Mouse (Mus musculus) lung, embryonic 15.5 days (tissue): Measurements from ENCODE around the gene Olfr1355. TPM values are rescaled to one million over a fixed set of nuclear protein-coding genes. Genes with fewer than 3 reads are reported as not detected.
"Not testable (repeated sequence)": the region's sequence is repeated elsewhere in the genome, so short reads cannot be mapped to it uniquely, and the experiment has no call there.

Experiments
- ATAC-seq: fragments of 200-750 bp; cut with Nextera tagmentation; 2 replicates; pipeline ENCODE4 v1.8.0; 2017; ENCODE audit warnings: moderate number of reproducible peaks, borderline replicate concordance; ENCODE audit not compliant: low FRiP score, low TSS enrichment; ENCODE audit errors: extremely low read depth
- H3K27ac ChIP-seq: fragments of 300-500 bp; sonication (generic); 2 replicates; pipeline ENCODE4 v1.5.1; 2015; ENCODE audit warnings: moderate library complexity, mild to moderate bottlenecking, inconsistent platforms
- H3K27me3 ChIP-seq: fragments of 300-500 bp; sonication (generic); 2 replicates; pipeline ENCODE4 v1.6.1; 2015; ENCODE audit warnings: inconsistent platforms
- H3K36me3 ChIP-seq: fragments of 300-500 bp; sonication (generic); 2 replicates; pipeline ENCODE4 v1.6.1; 2015; ENCODE audit warnings: inconsistent platforms
- H3K4me1 ChIP-seq: fragments of 300-500 bp; sonication (generic); 2 replicates; pipeline ENCODE4 v1.6.1; 2015; ENCODE audit warnings: inconsistent platforms
- H3K4me2 ChIP-seq: fragments of 300-500 bp; sonication (generic); 2 replicates; pipeline ENCODE4 v1.6.1; 2015; ENCODE audit warnings: inconsistent platforms, mild to moderate bottlenecking, moderate library complexity
- H3K4me3 ChIP-seq: fragments of 300-500 bp; sonication (generic); 2 replicates; pipeline ENCODE4 v1.5.1; 2015; ENCODE audit warnings: mild to moderate bottlenecking, inconsistent platforms
- H3K9ac ChIP-seq: fragments of 300-500 bp; sonication (generic); 2 replicates; pipeline ENCODE4 v1.6.1; 2015; ENCODE audit warnings: inconsistent platforms
- H3K9me3 ChIP-seq: fragments of 300-500 bp; sonication (generic); 2 replicates; pipeline ENCODE4 v1.6.1; 2016; ENCODE audit warnings: inconsistent platforms
- WGBS: fragments of 180-500 bp; shearing (Covaris S2); methylation state at CpG from one replicate; pipeline ENCODE4 v1.1.7; 2015; 5-methylcytosine and 5-hydroxymethylcytosine counted together
- polyA plus RNA-seq: library from polyadenylated mRNA; unstranded; fragments of >200 nt; fragmentation: Nextera tagmentation; extraction: Ambion mirVana; gene quantifications from 2 replicates; pipeline ENCODE4 v1.2.1, GENCODE M21; 2015

Gene Olfr1355
- polyA plus RNA-seq = not detected in 2 replicates

GRCm38 (mm10) chr10:78875240-78875639 lies at the start of gene Olfr1355:
TSS of gene Olfr1355 (plus strand) at chr10:78875540.
- Histone ChIP-seq H3K36me3 (no peaks in the 10 kb centered on the region), H3K4me3 (no peak within 1 kb of the TSS), H3K9ac (no peak within 1 kb of the TSS), H3K9me3 (no peaks in the 10 kb centered on the region), H3K4me2 (no peak within 1 kb of the TSS), H3K4me1 (no peaks in the 10 kb centered on the region), H3K27me3 (no peaks in the 10 kb centered on the region), H3K27ac (no peak within 1 kb of the TSS)
- no peak for ATAC-seq
- WGBS = 60% methylated on average over 2 of the region's 2 CpGs

GRCm38 (mm10) chr10:78840456-78840855 lies 34.9 kb upstream of the Olfr1355 start:
- not testable (repeated sequence) for H3K9me3 ChIP-seq, H3K27ac ChIP-seq, H3K9ac ChIP-seq, H3K36me3 ChIP-seq, H3K4me1 ChIP-seq, ATAC-seq, H3K27me3 ChIP-seq, H3K4me2 ChIP-seq, H3K4me3 ChIP-seq
- WGBS = 90% methylated on average over 12 of the region's 12 CpGs

GRCm38 (mm10) chr10:78852066-78852465 lies 23.3 kb upstream of the Olfr1355 start, which contains the start of gene Olfr1356:
TSS of gene Olfr1356 (minus strand) at chr10:78852166.
- Histone ChIP-seq H3K4me1 (no peaks in the 10 kb centered on the region), H3K4me2 (no peak within 1 kb of the TSS), H3K4me3 (no peak within 1 kb of the TSS), H3K9me3 (no peaks in the 10 kb centered on the region), H3K36me3 (no peaks in the 10 kb centered on the region), H3K27ac (no peak within 1 kb of the TSS), H3K27me3 (no peaks in the 10 kb centered on the region), H3K9ac (no peak within 1 kb of the TSS)
- 86% methylated on average over 2 of the region's 2 CpGs for WGBS
- ATAC-seq = no peak

GRCm38 (mm10) chr10:78912871-78913270 lies 37.5 kb downstream of the Olfr1355 start, which contains the start of gene Olfr1354:
TSS of gene Olfr1354 (plus strand) at chr10:78913171.
- H3K4me1 ChIP-seq, H3K9me3 ChIP-seq, H3K36me3 ChIP-seq, H3K27ac ChIP-seq, H3K4me2 ChIP-seq, ATAC-seq, H3K27me3 ChIP-seq, H3K4me3 ChIP-seq, H3K9ac ChIP-seq: not testable (repeated sequence)
- 72% methylated on average over 1 of the region's 1 CpGs for WGBS

Other genes starting within 250 kb of the Olfr1355 start
- 0.06 and 0.08 TPM in 2 replicates for gene Casp14, start 157.2 kb upstream of the Olfr1355 start, polyA plus RNA-seq
- gene Ccdc105, start 122.5 kb upstream of the Olfr1355 start, polyA plus RNA-seq = 0.09 TPM in 1 of 2 replicates, not detected in the other
- gene Slc1a6, start 95.0 kb upstream of the Olfr1355 start, polyA plus RNA-seq = 1.1 and 1.2 TPM in 2 replicates
- not detected in 2 replicates for gene Olfr1356, start 23.4 kb upstream of the Olfr1355 start, polyA plus RNA-seq
- not detected in 2 replicates for gene Olfr1354, start 37.6 kb downstream of the Olfr1355 start, polyA plus RNA-seq
- not detected in 2 replicates for gene Olfr8, start 75.1 kb downstream of the Olfr1355 start, polyA plus RNA-seq
- gene Olfr1353, start 87.8 kb downstream of the Olfr1355 start, polyA plus RNA-seq = not detected in 2 replicates
- not detected in 2 replicates for gene Olfr1352, start 105.5 kb downstream of the Olfr1355 start, polyA plus RNA-seq
- not detected in 2 replicates for gene Olfr1351, start 136.9 kb downstream of the Olfr1355 start, polyA plus RNA-seq
- gene Olfr57, start 153.2 kb downstream of the Olfr1355 start, polyA plus RNA-seq = not detected in 2 replicates
- 27.9 and 31.1 TPM in 2 replicates for gene 2610008E11Rik, start 222.1 kb downstream of the Olfr1355 start, polyA plus RNA-seq